Comparison of ENCODE assay signal across 17 mouse cellular contexts in genomic region chr10:33622700-33623099, GRCm38 (mm10). TPM values are rescaled to one million over a fixed set of nuclear protein-coding genes. Genes with fewer than 3 reads are reported as not detected.
A peak's percentile ranks its signal among the peaks of the same experiment; 100 is the strongest.
DNase-seq lines count a peak whose midpoint lies in the region; ATAC-seq and TF ChIP-seq lines count a peak whose summit lies in the region.
"Had no signal": no experiment of that assay in that cellular context is flagged by ENCODE, and none has a peak within 500 bp of the region (broad histone marks: within the 10 kb centered on the region; RNA-seq: fewer than 3 reads in every experiment).

No protein-coding gene starts in this region.

- DNase-seq in cerebellum, adult 9-10 months: no peak
- DNase-seq in left cerebral cortex, adult 2 months (ENCODE audit: extremely low spot score in 1 of 2, low spot score in 2 of 2): peak; percentile 38 to 45
- no peak for DNase-seq in left cerebral cortex, postnatal 4 days
- DNase-seq in natural killer cell, adult 2 months (ENCODE audit: low spot score in 2 of 2): no peak
- DNase-seq in embryo, embryonic 11 days: no peak
- DNase-seq: adrenal gland, adult 8-10 months; kidney, postnatal 25 days had no signal

- no peak for TF ChIP-seq CTCF in left cerebral cortex, adult 2 months (IDR thresholded peaks at IDR 0.05)

- H3K36me3 ChIP-seq in hindbrain, embryonic 16.5 days (ENCODE audit: control insufficient read depth, insufficient read depth, low read length): no peaks in the 10 kb centered on the region
- H3K36me3 ChIP-seq in neural tube, embryonic 13.5 days: no peaks in the 10 kb centered on the region
- H3K36me3 ChIP-seq: limb, embryonic 10.5 days had no signal

- no peak overlapping the region for H3K9ac ChIP-seq in hindbrain, embryonic 16.5 days (ENCODE audit: low read depth, low read length)
- no peak overlapping the region for H3K9ac ChIP-seq in neural tube, embryonic 13.5 days

- H3K4me2 ChIP-seq in hindbrain, embryonic 16.5 days (ENCODE audit: low read length): peak overlapping the region; percentile 56
- peak overlapping the region; percentile 51 for H3K4me2 ChIP-seq in neural tube, embryonic 13.5 days

- H3K4me1 ChIP-seq in hindbrain, embryonic 16.5 days (ENCODE audit: control insufficient read depth, insufficient read depth, low read depth, low read length): 0 out of 2 replicates have a peak, but pooled peaks cover 4% of the 10 kb centered on the region
- H3K4me1 ChIP-seq in neural tube, embryonic 13.5 days (replicated peaks): peaks cover 19% of the 10 kb centered on the region

- peak overlapping the region; percentile 44 for H3K4me3 ChIP-seq in left cerebral cortex, adult 2 months
- H3K4me3 ChIP-seq in hindbrain, embryonic 16.5 days (ENCODE audit: low read length): peak overlapping the region; percentile 28
- H3K4me3 ChIP-seq in neural tube, embryonic 13.5 days: peak overlapping the region; percentile 26
- H3K4me3 ChIP-seq: erythroblast, embryonic 14.5 days; limb, embryonic 10.5 days had no signal

- peak overlapping the region; percentile 2 for H3K27ac ChIP-seq in left cerebral cortex, adult 2 months
- no peak overlapping the region for H3K27ac ChIP-seq in hindbrain, embryonic 16.5 days (ENCODE audit: low read depth, low read length)
- H3K27ac ChIP-seq in neural tube, embryonic 13.5 days (replicated peaks): no peak overlapping the region
- H3K27ac ChIP-seq: limb, embryonic 10.5 days had no signal

- H3K27me3 ChIP-seq in hindbrain, embryonic 16.5 days (replicated peaks; ENCODE audit: control insufficient read depth, insufficient read depth, low read length): no peaks in the 10 kb centered on the region
- no peaks in the 10 kb centered on the region for H3K27me3 ChIP-seq in neural tube, embryonic 13.5 days

- 80% methylated on average over 8 of the region's 8 CpGs for WGBS in hindbrain, embryonic 16.5 days
- WGBS in neural tube, embryonic 13.5 days: 88% methylated on average over 8 of the region's 8 CpGs

- H3K9me3 ChIP-seq in hindbrain, embryonic 16.5 days (ENCODE audit: control insufficient read depth, low read length): no peaks in the 10 kb centered on the region
- no peaks in the 10 kb centered on the region for H3K9me3 ChIP-seq in neural tube, embryonic 13.5 days
- H3K9me3 ChIP-seq: limb, embryonic 10.5 days had no signal

- intact Hi-C loops in left cerebral cortex, adult 2 months (cut with DNase I): loop anchor here (5.0 to 10.0 kb wide), 4 partner anchors 65 to 738 kb away; no protein-coding TSS in a partner anchor
- intact Hi-C loops in left cerebral cortex, postnatal 4 days (cut with DNase I): no loop called here

- ATAC-seq in cerebellum, adult (ENCODE audit: insufficient number of reproducible peaks, low FRiP score, low TSS enrichment): 0 out of 2 replicates have a peak, but pooled peaks have one; percentile 23
- ATAC-seq in hindbrain, embryonic 16.5 days: no peak
- no peak for ATAC-seq in neural tube, embryonic 13.5 days (ENCODE audit: low read depth)
- ATAC-seq: intestine, embryonic 16.5 days; Patski had no signal

RNA-seq across cellular contexts. Expression of gene Clvs2, which starts 1.9 kb away (rescaled TPM):
- 10 to 100 TPM; 63.0 to 66.6 TPM for total RNA-seq in left cerebral cortex, adult 2 months (2021)
- 10 to 100 TPM; 62.4 to 76.9 TPM for total RNA-seq in left cerebral cortex, postnatal 4 days (2021)
- polyA plus RNA-seq in hindbrain, embryonic 16.5 days (2015; fragmentation: Nextera tagmentation; extraction: Ambion mirVana): 22.3 and 23.1 TPM in 2 replicates
- 13.4 and 15.5 TPM in 2 replicates for polyA plus RNA-seq in neural tube, embryonic 13.5 days (2015; fragmentation: Nextera tagmentation; extraction: Ambion mirVana)
- polyA plus RNA-seq: erythroblast, embryonic 14.5 days; gonadal fat pad, adult 2 months; heart, postnatal 0 days; limb, embryonic 10.5 days; thymus, postnatal 0 days had no signal

Comparison
In these comparisons a context has a peak if more than half of its experiments do, and no peak if none do; other contexts are left out.
1. DNase-seq: peak in left cerebral cortex, adult 2 months (2 of 2); none in cerebellum, adult 9-10 months (single experiment), left cerebral cortex, postnatal 4 days (single experiment), natural killer cell, adult 2 months (0 of 2) and embryo, embryonic 11 days (single experiment).
2. Peak in every context shown above with its lines, with median percentiles within 50 percentile points of each other: H3K4me3 ChIP-seq.